Mouse (Mus musculus) ovary, postnatal 10 days (tissue): Measurements from ENCODE around the gene Rab21.

Source experiments
- DNase-seq: peaks from one replicate; pipeline ENCODE4 v3.0.0; 2022; ENCODE audit warnings: low spot score

Gene Rab21

GRCm38 (mm10) chr10:115315473-115316171 is at the start of gene Rab21:
Rab21 (minus strand) TSS chr10:115315594.
- peak; percentile 99 for DNase-seq

- DNase-seq, result no peak
These were observed 47.8 kb upstream of the Rab21 start for GRCm38 (mm10) chr10:115363151-115363550.

- DNase-seq, result no peak
These were observed 47.2 kb upstream of the Rab21 start for GRCm38 (mm10) chr10:115362623-115362964.

- DNase-seq, result peak; percentile 94
These were observed 46.6 kb upstream of the Rab21 start, which contains the start of gene Tmem19 for GRCm38 (mm10) chr10:115361840-115362622. Tmem19 (minus strand) TSS chr10:115362501.

GRCm38 (mm10) chr10:115359066-115359465 is 43.7 kb upstream of the Rab21 start:
- no peak for DNase-seq

GRCm38 (mm10) chr10:115358216-115358919 is 43.0 kb upstream of the Rab21 start:
- no peak for DNase-seq

- DNase-seq, result no peak
These were observed 40.7 kb upstream of the Rab21 start for GRCm38 (mm10) chr10:115356106-115356505.

GRCm38 (mm10) chr10:115355016-115355415 is 39.6 kb upstream of the Rab21 start:
- DNase-seq, result no peak

GRCm38 (mm10) chr10:115354553-115354952 is 39.2 kb upstream of the Rab21 start:
- DNase-seq, result no peak

GRCm38 (mm10) chr10:115350810-115351397 is 35.5 kb upstream of the Rab21 start:
- DNase-seq, result no peak

GRCm38 (mm10) chr10:115349509-115349908 is 34.1 kb upstream of the Rab21 start:
- DNase-seq, result no peak

- no peak for DNase-seq
These were observed 33.6 kb upstream of the Rab21 start for GRCm38 (mm10) chr10:115349029-115349428.

GRCm38 (mm10) chr10:115348131-115348530 is 32.7 kb upstream of the Rab21 start:
- no peak for DNase-seq

- DNase-seq, result no peak
These were observed 31.1 kb upstream of the Rab21 start for GRCm38 (mm10) chr10:115346444-115346843.

GRCm38 (mm10) chr10:115342771-115343425 is 27.5 kb upstream of the Rab21 start:
- no peak for DNase-seq

GRCm38 (mm10) chr10:115339820-115340328 is 24.5 kb upstream of the Rab21 start:
- no peak for DNase-seq

GRCm38 (mm10) chr10:115336901-115337300 is 21.5 kb upstream of the Rab21 start:
- DNase-seq, result no peak

- DNase-seq, result no peak
These were observed 18.1 kb upstream of the Rab21 start for GRCm38 (mm10) chr10:115333528-115333927.

- no peak for DNase-seq
These were observed 17.6 kb upstream of the Rab21 start for GRCm38 (mm10) chr10:115332997-115333396.

- no peak for DNase-seq
These were observed 17.1 kb upstream of the Rab21 start for GRCm38 (mm10) chr10:115332420-115332952.

GRCm38 (mm10) chr10:115329010-115329530 is 13.7 kb upstream of the Rab21 start:
- DNase-seq, result no peak
